Mouse (Mus musculus): ENCODE measurements around the gene Cacna2d4.

Gene Cacna2d4

DNA sequence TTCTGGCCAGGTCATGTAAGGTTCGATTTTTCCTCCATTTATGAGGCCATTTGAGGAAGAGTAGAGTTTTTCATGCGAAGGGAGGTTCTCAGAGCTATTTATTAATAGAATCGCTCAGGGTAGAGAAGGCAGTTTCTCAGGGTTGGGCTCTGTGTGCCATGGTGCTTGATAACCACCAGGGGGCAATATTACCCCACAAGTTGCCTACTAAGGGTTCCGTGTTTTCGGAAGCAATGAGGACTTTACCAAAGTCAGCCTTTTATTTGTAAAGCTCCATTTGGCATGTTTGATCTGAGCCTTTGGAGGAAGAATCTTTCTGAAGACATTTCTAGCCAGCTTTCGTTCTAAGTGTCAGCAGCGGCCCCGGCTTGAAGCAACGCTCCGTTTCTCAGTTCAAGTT, 16.0 kb upstream of the Cacna2d4 start:
- peak; percentile 63 to 79 for DNase-seq (ENCODE audit: low spot score in 2 of 2)

DNA sequence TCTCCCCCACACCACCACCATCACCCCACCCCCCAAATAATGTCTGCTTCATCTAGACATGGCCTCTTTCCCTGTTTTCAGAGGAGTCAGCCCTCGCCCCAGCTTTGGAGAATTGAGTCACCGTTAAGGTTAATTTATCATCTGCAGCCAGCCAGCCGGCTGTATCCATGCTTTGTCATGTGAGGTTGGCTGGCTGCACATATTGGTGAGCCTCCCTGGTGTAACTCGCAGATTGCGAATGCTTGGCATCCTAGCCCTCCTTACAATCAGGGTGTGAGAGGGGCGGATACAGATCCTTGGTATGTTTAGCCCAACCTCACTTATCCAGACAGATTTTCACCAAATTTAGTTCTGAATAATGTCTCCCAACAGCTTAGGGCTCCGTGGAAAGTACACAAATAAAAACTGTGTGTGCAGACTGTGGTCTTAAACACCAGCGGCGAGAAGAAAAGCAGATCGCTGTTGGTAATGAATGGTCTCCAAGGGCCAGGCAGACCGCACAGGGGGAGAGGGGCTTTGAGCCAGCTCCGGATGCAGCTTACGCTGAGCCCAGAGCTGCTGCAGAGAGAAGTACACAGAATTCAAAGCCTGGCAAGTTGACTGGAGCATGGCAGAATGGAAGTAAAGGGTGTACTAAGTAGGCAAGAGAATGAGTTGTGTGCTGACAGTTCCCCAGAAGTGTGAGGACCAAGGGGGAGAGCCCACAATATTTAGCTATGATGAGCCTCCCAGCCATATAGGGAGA, 11.7 kb upstream of the Cacna2d4 start:
- DNase-seq (ENCODE audit: low spot score in 2 of 2) = no peak

DNA sequence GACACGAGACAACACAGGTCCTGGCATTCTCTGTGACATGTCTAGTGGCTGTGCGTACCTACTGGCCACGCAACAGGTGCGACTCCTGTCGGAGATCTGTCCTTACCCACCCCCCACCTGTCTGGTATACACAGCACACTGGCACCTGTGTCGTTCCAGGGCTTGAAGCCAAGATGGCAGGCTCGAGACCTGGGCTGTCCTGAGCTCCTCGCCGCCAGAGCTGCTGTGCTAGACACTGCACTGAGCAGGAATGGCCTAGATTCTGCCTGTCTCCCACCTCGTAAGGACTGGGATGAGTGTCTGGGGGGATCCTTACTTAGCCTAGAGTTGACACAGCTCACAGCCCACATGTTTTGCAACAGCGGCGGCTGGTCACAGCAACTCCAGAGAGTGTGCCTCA, 11.1 kb upstream of the Cacna2d4 start:
- DNase-seq (ENCODE audit: low spot score in 2 of 2) = no peak

DNA sequence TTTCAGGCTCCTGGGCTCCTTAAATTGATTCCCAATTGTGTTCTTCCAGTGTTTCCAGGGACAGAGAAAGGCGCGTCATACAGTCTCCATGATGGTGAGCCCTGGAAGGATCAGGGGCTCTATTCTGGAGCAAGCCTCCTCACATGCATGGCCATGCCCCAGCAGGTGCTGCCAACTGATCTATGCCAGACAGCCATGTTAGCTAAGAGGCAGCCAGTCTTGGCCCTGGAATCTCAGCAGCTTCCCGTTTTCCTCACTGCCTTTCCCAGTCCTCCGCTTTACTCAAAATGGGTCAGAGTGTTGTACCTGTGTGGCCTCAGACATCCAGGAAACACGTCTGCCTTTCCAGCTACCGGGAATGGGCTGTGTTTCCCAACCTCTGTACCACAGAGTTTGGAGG, 10.6 kb upstream of the Cacna2d4 start:
- DNase-seq (ENCODE audit: low spot score in 2 of 2) = no peak

DNA sequence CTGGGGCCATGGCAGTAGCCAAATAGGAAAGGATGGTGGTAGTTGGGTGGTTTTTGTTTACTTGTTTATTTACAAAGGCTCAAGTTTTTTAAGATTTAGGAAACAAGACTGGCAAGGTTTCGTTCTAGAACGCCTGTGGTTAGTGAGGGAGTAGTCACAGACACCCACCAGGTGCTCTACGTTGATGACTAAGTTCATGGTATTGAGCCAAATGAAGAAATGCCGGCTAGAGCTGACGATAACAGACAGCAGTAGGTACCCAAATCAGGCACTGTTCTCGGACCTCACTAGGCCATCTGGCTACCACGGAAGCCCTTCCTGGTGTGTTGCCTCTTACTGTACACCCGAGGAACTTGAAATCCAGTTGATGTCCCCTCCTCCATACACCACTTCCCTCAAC, 9.3 kb upstream of the Cacna2d4 start:
- no peak for DNase-seq (ENCODE audit: low spot score in 2 of 2)

DNA sequence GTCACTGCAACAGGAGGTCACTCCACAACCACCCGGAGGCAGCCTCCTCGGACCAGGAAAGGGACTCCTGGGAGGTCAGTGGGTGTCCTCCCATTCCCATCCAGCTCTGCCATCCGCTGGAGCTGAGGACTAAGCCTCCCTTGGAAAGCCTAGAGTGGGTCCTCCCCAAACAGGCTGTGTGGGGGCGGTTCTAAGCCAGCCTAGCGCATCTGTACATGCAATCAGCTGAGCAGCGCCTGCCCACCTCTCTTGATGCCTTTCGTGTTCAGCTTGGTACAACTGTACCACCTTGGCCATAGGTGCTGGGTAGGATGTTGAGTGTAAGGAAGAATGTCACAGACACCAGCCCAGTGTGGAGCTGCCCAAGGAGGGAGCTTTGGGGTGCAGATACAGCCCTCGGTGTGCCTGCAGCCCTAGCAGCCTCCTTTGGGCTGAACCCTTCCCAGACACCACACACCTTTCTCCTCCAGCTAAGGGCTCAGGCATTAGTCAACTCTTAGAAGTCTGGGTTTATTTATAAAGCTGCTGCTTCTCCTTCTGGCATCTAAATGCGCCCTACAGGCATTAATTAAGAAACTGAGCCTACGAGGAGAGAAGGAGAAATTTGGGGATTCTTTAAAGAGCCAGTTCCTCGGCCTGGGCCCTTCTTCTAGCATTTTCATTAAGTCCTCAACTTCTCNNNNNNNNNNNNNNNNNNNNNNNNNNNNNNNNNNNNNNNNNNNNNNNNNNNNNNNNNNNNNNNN, 7.3 kb upstream of the Cacna2d4 start:
- no peak for DNase-seq (ENCODE audit: low spot score in 2 of 2)

DNA sequence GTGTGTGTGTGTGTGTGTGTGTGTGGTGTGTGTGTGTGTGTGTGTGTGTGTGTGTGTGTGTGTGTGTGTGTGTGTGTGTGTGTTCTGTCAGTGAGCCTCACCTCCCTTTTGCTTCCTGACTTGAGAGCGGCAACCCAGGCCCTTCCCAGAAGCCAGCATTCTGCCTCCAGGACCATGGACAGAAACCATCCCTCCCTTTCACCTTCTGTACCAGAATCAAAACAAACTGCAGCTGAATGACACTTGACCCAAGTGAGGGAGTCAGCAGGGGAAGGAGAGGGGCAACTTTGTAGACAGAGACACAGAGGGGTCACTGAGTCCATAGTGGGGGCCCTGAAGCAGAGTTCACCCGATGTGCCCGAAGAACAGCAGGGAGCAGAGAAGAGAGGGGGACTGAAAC, 3.3 kb upstream of the Cacna2d4 start:
- DNase-seq (ENCODE audit: low spot score in 2 of 2) = no peak

DNA sequence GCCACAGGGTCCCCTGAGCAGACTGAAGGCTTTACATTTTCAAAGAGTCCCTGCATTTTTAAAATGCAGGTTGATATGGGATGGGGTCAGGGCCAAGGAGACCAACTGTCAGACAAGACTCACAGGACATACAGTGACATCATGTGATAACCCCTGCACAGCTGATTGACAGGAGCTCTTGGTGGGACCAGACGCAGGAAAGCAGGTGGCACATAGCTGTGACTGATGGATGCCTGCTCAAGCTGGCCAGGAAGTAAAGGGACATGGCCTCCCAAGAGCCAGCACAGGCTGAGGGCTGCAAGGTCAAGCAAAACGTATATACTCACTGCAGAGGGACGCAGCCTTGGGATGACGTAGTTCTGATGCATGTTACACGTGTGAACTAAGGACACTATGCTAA, 885 bp upstream of the Cacna2d4 start:
- no peak for DNase-seq (ENCODE audit: low spot score in 2 of 2)

DNA sequence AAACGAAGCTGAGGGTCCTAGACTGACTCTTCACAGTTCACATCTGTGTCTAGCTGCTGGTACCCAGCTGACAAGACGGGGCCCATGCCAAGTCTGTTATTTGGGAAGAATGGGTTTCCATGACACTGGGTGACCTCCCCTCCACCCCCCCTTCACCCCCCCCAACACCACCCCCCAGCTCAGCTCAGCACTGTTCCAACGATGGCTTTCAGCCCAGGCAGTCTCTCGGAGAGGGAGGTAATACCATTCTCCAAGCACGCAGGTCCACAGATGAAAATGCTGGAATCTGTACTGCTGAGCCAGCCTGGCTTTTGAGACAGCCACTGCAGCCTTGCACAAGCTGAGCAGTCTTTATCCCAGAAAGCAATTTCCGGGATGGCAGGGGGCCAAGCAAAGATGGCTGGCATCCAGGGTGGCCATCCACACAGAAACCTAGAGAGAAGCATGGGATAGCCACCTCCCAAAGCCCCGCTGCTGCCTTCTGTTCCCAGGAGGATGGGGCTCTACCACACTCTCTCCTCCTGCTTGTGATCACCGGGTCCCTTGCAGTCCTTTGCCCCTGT, 1.2 kb downstream of the Cacna2d4 start:
- DNase-seq (ENCODE audit: low spot score in 2 of 2) = peak in 1 of 2 experiments; percentile 75

DNA sequence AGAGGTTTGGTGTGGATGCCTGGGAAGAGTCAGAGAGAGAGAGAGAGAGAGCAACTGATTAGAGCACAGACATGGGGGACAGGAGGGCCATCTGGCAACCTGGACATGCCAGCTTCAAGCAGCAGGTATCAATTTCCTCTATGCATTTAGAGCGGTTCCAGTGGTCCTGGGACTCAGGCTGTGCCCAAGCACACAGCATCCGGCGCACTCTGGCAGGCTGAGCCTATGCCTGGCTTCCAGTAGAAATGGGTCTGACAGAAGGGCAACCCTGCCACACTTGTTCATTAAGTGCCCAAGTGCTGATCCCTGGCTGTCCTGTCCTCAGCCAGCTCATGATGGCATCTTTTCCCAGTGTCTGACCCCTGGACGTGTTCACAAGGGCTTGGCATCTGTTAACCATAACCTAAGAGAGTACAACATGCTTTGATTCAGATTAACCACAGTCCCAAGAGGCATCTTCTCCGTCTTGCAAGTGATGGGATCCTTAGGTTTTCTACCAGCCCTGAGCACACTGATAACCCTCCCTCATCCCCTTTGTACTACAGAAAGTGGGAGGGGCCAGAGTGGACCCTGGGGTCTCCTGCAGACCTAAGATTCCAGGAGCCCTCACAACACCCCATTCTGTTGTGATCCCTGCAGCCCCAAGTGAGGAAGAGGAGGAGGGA, 3.1 kb downstream of the Cacna2d4 start:
- DNase-seq (ENCODE audit: low spot score in 2 of 2) = no peak

DNA sequence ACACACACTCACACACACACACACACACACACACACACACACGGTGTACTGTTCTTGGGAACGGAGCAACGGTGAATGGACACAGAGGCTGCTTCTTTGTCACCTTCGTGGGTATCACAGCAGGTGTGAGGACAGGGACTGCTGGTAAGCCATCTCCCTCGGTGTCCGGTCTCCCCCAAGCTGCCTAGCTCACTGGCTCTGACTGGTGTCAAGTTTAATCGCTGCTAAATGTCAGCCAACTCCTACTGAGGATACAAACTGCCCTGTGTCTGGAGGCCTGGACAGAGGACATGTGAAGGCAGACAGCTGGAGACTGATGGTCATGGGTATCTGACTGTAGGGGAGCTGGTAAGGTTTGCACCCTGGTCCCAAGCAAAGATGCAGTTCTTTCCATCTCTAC, 3.9 kb downstream of the Cacna2d4 start:
- DNase-seq (ENCODE audit: low spot score in 2 of 2) = no peak

DNA sequence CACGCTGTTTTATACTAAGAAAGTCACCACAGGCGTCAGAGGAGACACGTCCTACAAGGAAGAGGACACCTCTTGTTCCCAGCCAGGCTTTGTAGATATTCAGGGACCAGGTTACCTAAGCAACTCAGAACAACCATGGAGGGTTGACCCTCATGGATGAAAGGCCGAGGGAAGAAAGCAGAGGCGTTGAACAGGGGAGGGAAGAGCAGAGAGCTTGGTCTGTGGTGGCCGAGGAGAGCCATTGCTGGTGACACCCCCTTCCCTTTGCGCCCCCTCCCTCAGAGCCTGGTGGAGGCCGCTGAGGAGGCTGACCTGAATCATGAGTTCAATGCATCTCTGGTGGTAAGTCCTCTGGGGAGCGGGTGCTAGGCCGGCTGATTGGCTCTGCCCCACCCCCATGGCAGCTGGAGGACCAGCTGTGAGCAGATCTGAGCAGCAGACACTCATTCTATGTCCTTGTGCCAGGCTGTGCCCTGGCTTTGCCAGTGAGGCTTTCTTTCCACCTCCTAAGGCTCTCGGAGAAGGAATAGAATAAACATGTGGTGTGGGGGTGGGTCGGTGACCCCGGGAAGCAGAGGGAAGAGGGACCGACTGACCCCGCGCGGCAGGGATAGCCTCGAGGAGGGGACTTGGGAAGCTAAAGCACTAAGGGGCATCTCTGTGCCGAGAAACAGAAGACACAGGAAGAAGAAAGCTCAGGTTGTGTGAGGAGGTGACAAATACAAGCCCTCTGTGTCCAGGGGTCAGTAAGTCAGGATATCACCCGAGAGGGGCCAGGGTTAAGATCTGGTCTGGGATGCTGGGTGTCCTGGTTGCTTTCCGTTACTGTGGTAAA, 4.8 kb downstream of the Cacna2d4 start:
- DNase-seq (ENCODE audit: low spot score in 2 of 2) = no peak

DNA sequence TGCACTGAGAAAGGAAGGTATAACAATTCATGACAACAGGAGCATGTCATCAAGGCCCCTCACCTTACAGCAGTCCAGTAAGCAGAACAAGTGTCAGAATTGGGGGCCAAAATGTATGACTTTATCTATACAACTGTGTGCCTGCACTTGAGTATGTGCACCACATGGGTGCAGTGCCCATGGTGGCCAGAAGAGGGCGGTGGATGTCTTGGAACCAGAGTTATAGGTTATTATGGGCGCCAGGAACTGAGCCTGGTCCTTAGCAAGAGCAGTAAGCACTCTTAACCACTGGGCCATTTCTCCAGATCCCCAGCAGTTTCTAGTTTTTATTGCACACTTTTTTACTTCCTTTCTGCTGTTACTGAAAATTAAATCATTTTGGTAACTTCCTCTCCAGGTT, 9.8 kb downstream of the Cacna2d4 start:
- DNase-seq (ENCODE audit: low spot score in 2 of 2) = no peak

DNA sequence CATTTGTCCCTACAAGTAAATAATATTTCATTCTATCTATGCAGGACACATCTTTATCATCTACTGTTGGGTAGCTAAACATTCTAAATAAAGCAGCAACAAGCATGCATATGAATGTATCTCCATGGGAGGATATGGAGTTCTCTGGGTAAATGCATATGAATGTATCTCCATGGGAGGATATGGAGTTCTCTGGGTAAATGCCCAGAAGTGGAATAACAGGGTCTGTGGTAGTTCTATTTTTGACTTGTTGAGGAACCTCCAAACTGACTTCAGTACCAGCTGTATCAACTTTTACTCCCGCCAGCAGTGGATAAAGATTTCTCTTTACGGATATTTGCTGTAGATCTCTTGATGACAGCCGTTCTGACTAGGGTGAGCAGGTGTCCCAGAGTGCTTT, 12.3 kb downstream of the Cacna2d4 start:
- no peak for DNase-seq (ENCODE audit: low spot score in 2 of 2)

DNA sequence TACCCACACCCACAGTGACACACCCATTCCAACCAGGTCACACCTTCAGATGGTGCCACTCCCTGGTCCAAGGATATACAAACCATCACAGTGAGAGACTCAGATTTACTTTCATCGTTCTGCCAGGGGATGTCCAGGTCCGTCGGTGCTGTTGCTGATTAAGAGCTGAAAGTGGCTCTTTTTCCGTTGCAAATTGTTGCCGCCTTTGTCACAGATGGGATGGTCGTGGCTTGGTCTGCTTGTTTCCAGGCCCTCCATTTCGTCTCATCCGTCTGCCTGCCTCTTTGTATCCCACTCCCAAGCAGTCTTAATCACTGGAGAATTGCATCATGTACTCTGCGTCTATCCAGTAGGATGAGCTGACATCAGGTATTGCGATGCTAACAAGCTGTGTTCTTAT, 13.4 kb downstream of the Cacna2d4 start:
- DNase-seq (ENCODE audit: low spot score in 2 of 2) = no peak

DNA sequence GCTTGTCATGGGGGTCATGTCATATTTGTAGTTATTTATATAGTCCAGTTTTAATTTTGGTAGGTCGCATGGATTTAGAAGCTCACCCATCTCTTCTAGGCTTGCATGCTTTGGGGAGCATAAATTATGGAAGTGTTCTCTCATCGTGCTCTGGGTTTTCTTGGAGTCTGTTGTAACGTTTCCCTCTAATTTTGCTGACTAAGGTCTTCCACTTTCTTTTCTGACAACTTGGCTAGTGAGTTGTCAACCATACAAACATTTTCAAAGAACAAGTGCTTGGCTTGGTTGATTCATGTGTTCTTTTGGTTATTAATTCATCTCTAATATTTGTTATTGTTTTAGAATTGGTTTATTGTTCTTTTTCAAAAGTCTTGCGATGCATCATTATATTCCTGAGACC, 15.4 kb downstream of the Cacna2d4 start:
- DNase-seq (ENCODE audit: low spot score in 2 of 2) = no peak

DNA sequence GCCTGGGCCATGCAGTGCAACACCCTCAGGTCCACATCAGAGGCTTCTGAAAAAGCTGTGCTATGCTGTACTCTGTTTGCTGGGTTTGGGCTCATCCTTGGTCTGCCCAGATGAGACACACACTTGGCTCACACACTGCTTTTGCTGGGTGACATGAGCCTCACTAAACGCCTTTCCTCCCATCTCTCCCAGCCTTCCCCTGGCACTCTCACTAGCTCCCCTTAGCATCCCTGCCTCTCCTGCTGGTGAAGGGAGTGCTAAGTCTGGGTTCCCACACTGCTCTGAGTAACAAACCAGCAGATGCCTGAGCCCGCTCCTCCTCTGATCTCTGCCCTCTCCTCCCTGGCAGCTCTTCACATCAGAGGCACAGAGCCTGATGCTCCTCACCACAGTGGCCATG, 40.4 kb downstream of the Cacna2d4 start:
- no peak for DNase-seq (ENCODE audit: low spot score in 2 of 2)

DNA sequence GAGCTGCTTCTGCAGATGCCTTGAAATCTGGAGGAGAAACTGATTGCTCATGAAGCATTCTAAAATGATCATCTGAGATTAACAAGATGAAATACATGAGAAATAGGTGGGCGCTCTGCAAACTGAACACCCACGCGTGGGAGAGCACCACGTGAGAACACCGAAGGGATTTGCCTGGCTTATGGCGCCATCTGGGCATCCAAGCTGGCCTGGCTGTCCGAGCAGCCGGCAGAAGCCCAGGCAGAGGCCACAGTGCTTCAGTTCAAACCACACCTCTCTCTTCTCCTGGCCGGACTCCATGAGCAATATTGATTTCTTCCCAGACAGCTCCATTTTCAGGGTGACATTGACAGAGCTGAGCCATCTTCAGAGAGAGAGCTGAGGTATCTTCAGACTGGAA, 44.4 kb downstream of the Cacna2d4 start:
- DNase-seq (ENCODE audit: low spot score in 2 of 2) = peak; percentile 59 to 78

DNA sequence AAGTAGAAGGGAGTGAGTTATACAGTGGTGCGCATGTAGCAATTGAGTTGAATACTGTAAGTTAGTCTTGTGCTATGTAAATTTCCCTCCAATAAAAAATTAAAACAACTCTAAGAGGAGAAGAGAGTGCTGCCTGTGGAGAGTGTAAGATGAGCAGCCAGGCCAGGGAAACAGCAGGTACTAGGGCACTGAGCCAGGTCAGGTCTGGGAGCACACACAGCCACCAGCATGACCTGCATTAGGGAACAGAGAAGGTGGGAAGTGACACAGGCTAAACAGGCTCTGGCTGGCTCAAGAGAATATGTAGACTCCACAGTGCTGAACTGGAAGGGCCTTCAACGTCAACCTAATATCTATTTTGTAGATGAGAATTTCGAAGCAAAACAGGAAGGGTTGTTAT, 65.0 kb downstream of the Cacna2d4 start:
- no peak for DNase-seq (ENCODE audit: low spot score in 2 of 2)

DNA sequence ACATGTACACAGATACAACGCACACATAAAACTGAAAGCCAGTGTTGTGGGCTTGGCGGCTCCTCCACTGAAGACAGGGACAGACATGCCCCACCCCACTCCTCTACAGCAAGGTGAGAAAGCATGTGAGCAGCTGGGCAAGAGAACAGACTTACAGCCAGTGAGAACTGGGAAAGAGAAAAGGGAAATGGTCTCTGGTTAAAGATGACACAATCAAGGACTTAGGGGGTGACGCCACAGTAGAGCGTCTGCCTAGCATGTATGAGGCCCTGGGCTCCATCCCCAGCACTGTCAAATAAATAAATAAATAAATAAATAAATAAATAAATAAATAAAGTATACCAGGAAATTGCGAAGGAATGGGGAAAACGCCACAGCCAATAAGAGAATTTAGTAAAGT, 67.0 kb downstream of the Cacna2d4 start:
- no peak for DNase-seq (ENCODE audit: low spot score in 2 of 2)

DNA sequence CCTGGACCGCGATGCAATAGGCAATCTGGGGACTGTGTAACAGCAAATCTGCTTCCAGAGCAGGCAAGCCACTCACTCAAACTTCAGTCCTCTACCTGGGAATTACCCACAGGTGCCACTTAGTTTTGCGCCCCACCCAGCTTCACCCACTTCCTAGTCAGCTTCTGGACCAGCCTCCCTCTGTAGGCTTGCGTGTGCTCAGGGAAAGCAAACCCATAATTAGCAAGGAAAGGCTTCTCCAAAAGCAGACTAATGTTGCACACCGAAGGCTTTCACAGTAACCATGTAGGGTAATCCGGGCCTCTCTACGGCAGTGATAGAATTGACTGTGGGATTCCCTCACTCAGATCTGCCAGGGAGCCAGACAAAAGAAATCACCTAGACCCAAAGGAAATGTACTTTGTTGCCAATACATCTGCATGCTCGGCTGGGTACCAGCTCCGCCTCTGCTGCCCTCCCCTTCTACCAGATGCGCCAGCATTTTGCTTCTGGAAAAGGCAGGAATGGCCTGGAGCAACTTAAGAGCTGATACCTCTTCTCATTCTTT, 71.6 kb downstream of the Cacna2d4 start:
- DNase-seq (ENCODE audit: low spot score in 2 of 2) = no peak

Measured in frontal cortex, postnatal 36 days (tissue).